Mouse (Mus musculus) CH12.LX (cell line): ENCODE data around the gene Selp. TPM values are rescaled to one million over a fixed set of nuclear protein-coding genes. Genes with fewer than 3 reads are reported as not detected.

Experiments used
- DNase-seq: peaks from one replicate; pipeline ENCODE4 v3.0.0-alpha.2; 2013; ENCODE audit errors: extremely low read depth
- H3K27ac ChIP-seq: 2 replicates; pipeline ENCODE4 v1.5.1; 2012; ENCODE audit warnings: low read depth, mild to moderate bottlenecking, control low read depth, moderate library complexity; ENCODE audit not compliant: insufficient read depth
- H3K27me3 ChIP-seq: replicated peaks from 2 replicates; pipeline ENCODE3; 2012; ENCODE audit warnings: inconsistent platforms
- H3K36me3 ChIP-seq, 2 experiments: replicated peaks in 1 of 2; 2 replicates each; pipeline versions ENCODE3 to v1.6.1; 2012; ENCODE audit warnings: inconsistent platforms in 1 of 2, low read length in 1 of 2, mild to moderate bottlenecking in 1 of 2, mixed read lengths in 1 of 2, moderate library complexity in 1 of 2; ENCODE audit not compliant: control insufficient read depth in 1 of 2, insufficient read depth in 1 of 2
- H3K4me1 ChIP-seq, 2 experiments: 2 replicates each; pipeline ENCODE4 v1.6.1; 2012; ENCODE audit warnings: inconsistent platforms in 1 of 2, moderate library complexity in 1 of 2; ENCODE audit not compliant: insufficient read depth in 2 of 2, control insufficient read depth in 1 of 2
- H3K4me2 ChIP-seq: 2 replicates; pipeline ENCODE4 v1.6.1; 2012; ENCODE audit warnings: low read depth, mild to moderate bottlenecking, control low read depth; ENCODE audit not compliant: poor library complexity, insufficient read depth, severe bottlenecking
- H3K4me3 ChIP-seq, 3 experiments: fragments of 150-350 bp in 1 of 3; sonication (generic) in 1 of 3; replicated peaks in 1 of 3; 2 replicates each; pipeline versions ENCODE3 to v1.5.1; 2011 to 2012; ENCODE audit warnings: low read depth in 2 of 3, low read length in 2 of 3, mild to moderate bottlenecking in 2 of 3, moderate library complexity in 2 of 3, control low read depth in 1 of 3, improper control_type of control experiment in 1 of 3, inconsistent platforms in 1 of 3, mixed read lengths in 1 of 3; ENCODE audit not compliant: poor library complexity in 1 of 3
- H3K79me2 ChIP-seq: replicated peaks from 2 replicates; pipeline ENCODE4 v1.6.1; 2012; ENCODE audit warnings: mild to moderate bottlenecking, moderate library complexity; ENCODE audit not compliant: control insufficient read depth, poor library complexity, insufficient read depth, severe bottlenecking; ENCODE audit errors: extremely low read depth
- H3K9ac ChIP-seq: 2 replicates; pipeline ENCODE4 v1.6.1; 2012; ENCODE audit warnings: low read depth, mild to moderate bottlenecking, control low read depth, moderate library complexity; ENCODE audit not compliant: insufficient read depth
- H3K9me3 ChIP-seq: replicated peaks from 2 replicates; pipeline ENCODE3; 2012; ENCODE audit warnings: low read length, inconsistent platforms, mixed read lengths
- BHLHE40 ChIP-seq: IDR thresholded peaks from 2 replicates; pipeline ENCODE4 v1.6.1; 2011; ENCODE audit warnings: mild to moderate bottlenecking, low read depth, low read length, improper control_type of control experiment
- CHD1 ChIP-seq: IDR thresholded peaks from 2 replicates; pipeline ENCODE4 v1.6.1; 2012; ENCODE audit warnings: low read depth, low read length, improper control_type of control experiment, inconsistent platforms
- CHD2 ChIP-seq: IDR thresholded peaks from 2 replicates; pipeline ENCODE4 v1.6.1; 2011; ENCODE audit warnings: low read length, improper control_type of control experiment
- CTCF ChIP-seq, 2 experiments: IDR thresholded peaks in 1 of 2; conservative IDR thresholded peaks in 1 of 2; 2 replicates each; pipeline ENCODE4 v1.5.1; 2011 to 2012; ENCODE audit warnings: low read depth in 2 of 2, low read length in 2 of 2, improper control_type of control experiment in 1 of 2, inconsistent platforms in 1 of 2, mild to moderate bottlenecking in 1 of 2, moderate library complexity in 1 of 2
- EP300 ChIP-seq: IDR thresholded peaks from 2 replicates; pipeline ENCODE4 v1.6.1; 2011; ENCODE audit warnings: low read length, improper control_type of control experiment
- HCFC1 ChIP-seq: IDR thresholded peaks from 2 replicates; pipeline ENCODE4 v1.6.1; 2012; ENCODE audit warnings: low read depth, mild to moderate bottlenecking, inconsistent platforms, low read length, improper control_type of control experiment
- JUND ChIP-seq: conservative IDR thresholded peaks from 2 replicates; pipeline ENCODE4 v1.6.1; 2011; ENCODE audit warnings: low read depth, low read length, improper control_type of control experiment
- MAFK ChIP-seq: IDR thresholded peaks from 2 replicates; pipeline ENCODE4 v1.6.1; 2011; ENCODE audit warnings: low read length, improper control_type of control experiment; ENCODE audit not compliant: insufficient replicate concordance
- MAZ ChIP-seq: IDR thresholded peaks from 2 replicates; pipeline ENCODE4 v1.6.1; 2012; ENCODE audit warnings: low read depth, mild to moderate bottlenecking, inconsistent platforms, low read length, improper control_type of control experiment, moderate library complexity
- MXI1 ChIP-seq: IDR thresholded peaks from 2 replicates; pipeline ENCODE4 v1.6.1; 2011; ENCODE audit warnings: mild to moderate bottlenecking, low read depth, low read length, improper control_type of control experiment
- MYC ChIP-seq: IDR thresholded peaks from 2 replicates; pipeline ENCODE4 v1.6.1; 2011; ENCODE audit warnings: low read depth, mild to moderate bottlenecking, improper control_type of control experiment, low read length
- NELFE ChIP-seq: IDR thresholded peaks from 2 replicates; pipeline ENCODE4 v1.6.1; 2011; ENCODE audit warnings: low read depth, low read length, improper control_type of control experiment
- NRF1 ChIP-seq: IDR thresholded peaks from 2 replicates; pipeline ENCODE4 v1.6.1; 2014; ENCODE audit warnings: low read depth, mild to moderate bottlenecking, inconsistent platforms, low read length, improper control_type of control experiment, moderate library complexity
- RAD21 ChIP-seq: IDR thresholded peaks from 2 replicates; pipeline ENCODE4 v1.6.1; 2011; ENCODE audit warnings: low read depth, mild to moderate bottlenecking, low read length, improper control_type of control experiment, moderate library complexity
- SIN3A ChIP-seq: IDR thresholded peaks from 2 replicates; pipeline ENCODE4 v1.6.1; 2012; ENCODE audit warnings: low read length, improper control_type of control experiment, inconsistent platforms
- SMC3 ChIP-seq: IDR thresholded peaks from 2 replicates; pipeline ENCODE4 v1.6.1; 2011; ENCODE audit warnings: low read depth, low read length, improper control_type of control experiment
- TBP ChIP-seq: conservative IDR thresholded peaks from 2 replicates; pipeline ENCODE4 v1.6.1; 2011; ENCODE audit warnings: low read depth, low read length, improper control_type of control experiment
- TCF12 ChIP-seq: IDR thresholded peaks from 2 replicates; pipeline ENCODE4 v1.6.1; 2014; ENCODE audit warnings: low read depth, mild to moderate bottlenecking, inconsistent platforms, low read length, improper control_type of control experiment
- USF1 ChIP-seq: IDR thresholded peaks from 2 replicates; pipeline ENCODE4 v1.6.1; 2014; ENCODE audit warnings: low read depth, mild to moderate bottlenecking, inconsistent platforms, low read length, improper control_type of control experiment
- ZKSCAN1 ChIP-seq: IDR thresholded peaks from 2 replicates; pipeline ENCODE4 v1.6.1; 2012; ENCODE audit warnings: low read depth, inconsistent platforms, low read length, improper control_type of control experiment, borderline replicate concordance
- ZNF384 ChIP-seq: IDR thresholded peaks from 2 replicates; pipeline ENCODE4 v1.6.1; 2012; ENCODE audit warnings: low read depth, low read length, improper control_type of control experiment, inconsistent platforms
- dilution Hi-C: fragments of 300-500 bp; cut with MboI; formaldehyde crosslinking; loops from 2 replicates; pipeline ENCODE4 v1.14.3; 2020; ENCODE audit warnings: low sequenced_read_pairs; ENCODE audit not compliant: extremely low pct_unique_long_range_greater_than_20kb, extremely low pct_ligation_motif_present
- in situ Hi-C: fragments of 300-500 bp; cut with MboI; formaldehyde crosslinking; loops from 3 replicates; pipeline ENCODE4 v1.14.3; 2019; ENCODE audit warnings: low sequenced_read_pairs, low pct_ligation_motif_present, low pct_unique_long_range_greater_than_20kb, mixed read lengths
- polyA plus RNA-seq: library from polyadenylated mRNA; unstranded; fragments of >175 nt; gene quantifications from 2 replicates; pipeline ENCODE4 v1.2.1, GENCODE M21; 2012; ENCODE audit warnings: low read depth; ENCODE audit not compliant: insufficient read length
- total RNA-seq, 2 experiments: library from RNA; depleted of rRNA; stranded (reverse); fragments of 300-350 nt in 1 of 2; fragments of >200 nt in 1 of 2; gene quantifications; 2 replicates each; pipeline ENCODE4 v1.2.3; 2012 to 2014

Gene Selp
- total RNA-seq (2012; rRNA removed) (not detected in 2 replicates), total RNA-seq (2014; rRNA removed) (0.43 and 0.61 TPM in 2 replicates), polyA plus RNA-seq (0.18 and 0.21 TPM in 2 replicates)

- Histone ChIP-seq H3K9me3 (no peaks in the 10 kb centered on the region), H3K27ac (no peak within 1 kb of the TSS), H3K4me3 (no peak within 1 kb of the TSS), H3K9ac (no peak within 1 kb of the TSS), H3K4me2 (no peak within 1 kb of the TSS), H3K36me3 (no peaks in the 10 kb centered on the region), H3K27me3 (no peaks in the 10 kb centered on the region), H3K4me1 (peaks cover 0 to 2% of the 10 kb centered on the region in 2 experiments; a peak in 2 of 4 replicates), H3K79me2 (no peaks in the 10 kb centered on the region)
- DNase-seq = no peak
- dilution Hi-C loops (no loop called here), in situ Hi-C loops (no loop called here)
- TF ChIP-seq TBP (no peak), MYC (no peak), TCF12 (no peak), CTCF (conservative IDR thresholded peaks at IDR 0.05 in 1 of 2, IDR thresholded peaks at IDR 0.05 in 1 of 2; ENCODE audit: low read depth in 2 of 2, low read length in 2 of 2) (no peak)
These were observed at the start of gene Selp for GRCm38 (mm10) chr1:164114947-164115493. TSS of gene Selp (plus strand) at chr1:164115264.

- no peak overlapping the region for H3K4me3 ChIP-seq
- dilution Hi-C loops (no loop called here), in situ Hi-C loops (no loop called here)
- TF ChIP-seq SIN3A (no peak), USF1 (no peak), NELFE (no peak), ZNF384 (no peak), BHLHE40 (no peak), TBP (no peak), MXI1 (no peak), RAD21 (no peak), HCFC1 (no peak), CHD1 (no peak), NRF1 (no peak), SMC3 (no peak), MAZ (no peak), JUND (no peak), EP300 (no peak), CTCF (conservative IDR thresholded peaks at IDR 0.05 in 1 of 2, IDR thresholded peaks at IDR 0.05 in 1 of 2; ENCODE audit: low read depth in 2 of 2, low read length in 2 of 2) (no peak), MAFK (no peak), ZKSCAN1 (no peak), CHD2 (no peak)
- H3K4me2 ChIP-seq = no peak overlapping the region
- no peak for DNase-seq
- no peak overlapping the region for H3K9ac ChIP-seq
- peaks cover 2% of the 10 kb centered on the region for H3K27me3 ChIP-seq
- H3K79me2 ChIP-seq = no peaks in the 10 kb centered on the region
- H3K9me3 ChIP-seq = no peaks in the 10 kb centered on the region
- H3K4me1 ChIP-seq = peaks cover 0 to 33% of the 10 kb centered on the region in 2 experiments; a peak in 2 of 4 replicates
- H3K36me3 ChIP-seq = no peaks in the 10 kb centered on the region
- no peak overlapping the region for H3K27ac ChIP-seq
These were observed 45.8 kb upstream of the Selp start for GRCm38 (mm10) chr1:164069261-164069660.
